Mouse (Mus musculus) ES-Bruce4 (cell line): ENCODE measurements around the gene Gm6676. TPM values are rescaled to one million over a fixed set of nuclear protein-coding genes. Genes with fewer than 3 reads are reported as not detected.
A peak's percentile ranks its signal among the peaks of the same experiment; 100 is the strongest.
"Not testable (repeated sequence)": the region's sequence is repeated elsewhere in the genome, so short reads cannot be mapped to it uniquely, and the experiment has no call there.

Source experiments
- H3K27ac ChIP-seq: 2 replicates; pipeline ENCODE4 v1.5.1; 2012; ENCODE audit warnings: low read length, inconsistent platforms; ENCODE audit not compliant: insufficient read depth
- H3K27me3 ChIP-seq: 2 replicates; pipeline ENCODE4 v1.6.1; 2012; ENCODE audit warnings: mild to moderate bottlenecking, low read length, inconsistent platforms; ENCODE audit not compliant: control insufficient read depth, poor library complexity, insufficient read depth, severe bottlenecking
- H3K36me3 ChIP-seq: 2 replicates; pipeline ENCODE4 v1.6.1; 2012; ENCODE audit warnings: inconsistent platforms, mild to moderate bottlenecking, low read length, moderate library complexity; ENCODE audit not compliant: control insufficient read depth, poor library complexity, insufficient read depth, severe bottlenecking
- H3K4me1 ChIP-seq: one replicate; pipeline ENCODE4 v1.8.1; 2011; ENCODE audit warnings: low read length; ENCODE audit not compliant: control insufficient read depth, insufficient read depth
- H3K4me3 ChIP-seq: 2 replicates; pipeline ENCODE4 v1.5.1; 2011; ENCODE audit warnings: low read depth, mild to moderate bottlenecking, low read length
- H3K9ac ChIP-seq: 2 replicates; pipeline ENCODE4 v1.6.1; 2012; ENCODE audit warnings: low read depth, mild to moderate bottlenecking, inconsistent platforms; ENCODE audit not compliant: poor library complexity, severe bottlenecking
- H3K9me3 ChIP-seq: replicated peaks from 2 replicates; pipeline ENCODE4 v1.6.1; 2012; ENCODE audit warnings: mild to moderate bottlenecking, low read length, inconsistent platforms; ENCODE audit not compliant: control insufficient read depth, poor library complexity, insufficient read depth, severe bottlenecking
- polyA plus RNA-seq: library from polyadenylated mRNA; stranded (reverse); fragments of >200 nt; gene quantifications from 2 replicates; pipeline ENCODE4 v1.2.4, GENCODE M21; 2011; ENCODE audit warnings: low read depth; ENCODE audit not compliant: missing spikeins, insufficient read depth, insufficient read length

Gm6676 gene
- not detected in 2 replicates for polyA plus RNA-seq

- H3K4me3 ChIP-seq, H3K9me3 ChIP-seq, H3K4me1 ChIP-seq, H3K27me3 ChIP-seq, H3K9ac ChIP-seq, H3K36me3 ChIP-seq, H3K27ac ChIP-seq: not testable (repeated sequence)
These were observed at the start of gene Gm6676 for GRCm38 (mm10) chr14:7125312-7125711. Gm6676 (minus strand) TSS chr14:7125412.

GRCm38 (mm10) chr14:7174483-7174971 lies 49.3 kb upstream of the Gm6676 start, which contains the start of gene Gm3512:
Gm3512 (minus strand) TSS chr14:7174533.
- H3K9me3 ChIP-seq, H3K9ac ChIP-seq, H3K27ac ChIP-seq, H3K27me3 ChIP-seq, H3K36me3 ChIP-seq, H3K4me1 ChIP-seq: not testable (repeated sequence)
- peak within 1 kb of the TSS; percentile 53 for H3K4me3 ChIP-seq

DNA sequence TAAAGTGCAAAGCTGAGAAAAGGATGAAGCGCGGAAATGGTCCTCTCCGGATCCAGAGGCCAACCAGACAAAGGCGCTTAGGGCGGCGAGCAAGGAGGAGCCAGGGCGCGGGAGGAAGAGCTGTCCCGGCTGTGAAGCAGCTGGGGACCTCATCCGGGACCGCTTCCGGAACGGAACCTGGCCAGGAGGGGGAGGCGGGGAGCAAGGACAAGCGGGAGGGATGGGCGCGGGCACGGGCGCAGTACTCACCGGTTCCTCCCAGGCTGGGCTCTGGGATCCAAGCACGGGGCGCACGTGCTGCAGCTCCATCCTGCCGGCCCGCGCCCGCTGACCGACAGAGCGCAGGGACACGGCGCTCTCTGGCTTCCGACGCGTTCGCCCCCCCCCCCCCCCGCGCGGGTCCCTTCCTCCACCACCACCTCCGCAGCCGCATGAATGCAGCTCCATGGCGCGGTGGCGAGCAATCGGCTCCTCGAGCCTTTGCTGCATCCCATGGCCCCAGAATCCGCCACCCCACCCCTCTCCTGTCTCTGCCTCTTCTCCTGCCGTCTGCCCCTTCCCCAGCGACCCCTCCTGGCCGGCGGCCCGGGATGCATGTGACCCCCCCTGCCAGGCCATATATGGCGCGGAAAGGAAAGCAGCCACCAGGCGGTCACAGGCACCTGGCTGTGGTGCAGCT lies 19.9 kb downstream of the Gm6676 start:
- H3K27ac ChIP-seq: not testable (repeated sequence)

GRCm38 (mm10) chr14:7100521-7100920 lies 24.7 kb downstream of the Gm6676 start, which contains the start of gene Gm3696:
Gm3696 (minus strand) TSS chr14:7100621.
- H3K27me3 ChIP-seq, H3K4me1 ChIP-seq, H3K27ac ChIP-seq, H3K9ac ChIP-seq, H3K9me3 ChIP-seq, H3K36me3 ChIP-seq, H3K4me3 ChIP-seq: not testable (repeated sequence)

More for the DNA sequence above, 19.9 kb downstream of the Gm6676 start:
- H3K4me1 ChIP-seq, H3K9me3 ChIP-seq, H3K36me3 ChIP-seq, H3K27me3 ChIP-seq: not testable (repeated sequence)
- H3K4me3 ChIP-seq: peak overlapping the region; percentile 63
- H3K9ac ChIP-seq: peak overlapping the region; percentile 74; the same call in 1 of the 2 replicates

Other genes starting within 250 kb of the Gm6676 start
- gene Gm3667, start 235.4 kb downstream of the Gm6676 start, polyA plus RNA-seq: 0.64 TPM in 1 of 2 replicates, not detected in the other
- not detected in 2 replicates for gene Gm6356, start 151.6 kb downstream of the Gm6676 start, polyA plus RNA-seq
- gene Gm10406, start 98.0 kb downstream of the Gm6676 start, polyA plus RNA-seq: 0.36 and 0.58 TPM in 2 replicates
- gene Gm3685, start 80.4 kb downstream of the Gm6676 start, polyA plus RNA-seq: not detected in 2 replicates
- gene Gm3696, start 24.8 kb downstream of the Gm6676 start, polyA plus RNA-seq: 2.1 and 2.8 TPM in 2 replicates
- gene Gm3512, start 49.1 kb upstream of the Gm6676 start, polyA plus RNA-seq: 2.7 and 7.0 TPM in 2 replicates
- gene Gm16434, start 69.1 kb upstream of the Gm6676 start, polyA plus RNA-seq: not detected in 2 replicates
- gene Gm3727, start 139.3 kb upstream of the Gm6676 start, polyA plus RNA-seq: not detected in 2 replicates
- 1.5 and 2.2 TPM in 2 replicates for gene Gm3739, start 189.6 kb upstream of the Gm6676 start, polyA plus RNA-seq
- not detected in 2 replicates for gene Gm5797, start 207.0 kb upstream of the Gm6676 start, polyA plus RNA-seq
- gene Gm8374, start 239.7 kb upstream of the Gm6676 start, polyA plus RNA-seq: not detected in 2 replicates